Mouse (Mus musculus): ENCODE data around the gene Tnn.

Tnn gene

GRCm38 (mm10) chr1:160082647-160083046, 70.7 kb downstream of the Tnn start:
- CTCF ChIA-PET = no interaction called here

GRCm38 (mm10) chr1:160080800-160081436, 72.5 kb downstream of the Tnn start:
- CTCF ChIA-PET = interaction anchor here (0.6 to 0.9 kb wide), 4 partner anchors 127 to 1850 kb away, joined by 3 to 4 read pairs (median 3); no protein-coding TSS in a partner anchor

- CTCF ChIA-PET = interaction anchor here (0.6 kb wide), 2 partner anchors 8 to 14 kb away, joined by 3 read pairs; no protein-coding TSS in a partner anchor
These were observed 74.3 kb downstream of the Tnn start for GRCm38 (mm10) chr1:160078882-160079661.

- CTCF ChIA-PET = interaction anchor here (0.7 to 1.4 kb wide), 4 partner anchors 15 to 498 kb away, joined by 3 to 5 read pairs (median 4); no protein-coding TSS in a partner anchor
These were observed 88.7 kb downstream of the Tnn start for GRCm38 (mm10) chr1:160064547-160065144.

GRCm38 (mm10) chr1:160061725-160062366, 91.5 kb downstream of the Tnn start:
- CTCF ChIA-PET = interaction anchor here (0.8 to 1.0 kb wide), 2 partner anchors 10 to 17 kb away, joined by 3 to 4 read pairs; no protein-coding TSS in a partner anchor

- CTCF ChIA-PET = interaction anchor here (0.8 to 1.2 kb wide), 3 partner anchors 10 to 484 kb away, joined by 3 to 6 read pairs (median 4); no protein-coding TSS in a partner anchor
These were observed 92.1 kb downstream of the Tnn start for GRCm38 (mm10) chr1:160061321-160061720.

- CTCF ChIA-PET = interaction anchor here (1.2 kb wide), 1 partner anchor 483 kb away, joined by 6 read pairs; no protein-coding TSS in a partner anchor
These were observed 92.8 kb downstream of the Tnn start for GRCm38 (mm10) chr1:160060542-160060941.

GRCm38 (mm10) chr1:160059908-160060307, 93.5 kb downstream of the Tnn start:
- CTCF ChIA-PET = interaction anchor here (0.7 to 1.2 kb wide), 2 partner anchors 10 to 483 kb away, joined by 3 to 6 read pairs; no protein-coding TSS in a partner anchor

- CTCF ChIA-PET = no interaction called here
These were observed 95.7 kb downstream of the Tnn start for GRCm38 (mm10) chr1:160057657-160058056.

GRCm38 (mm10) chr1:160054366-160055078, 98.9 kb downstream of the Tnn start:
- CTCF ChIA-PET = interaction anchor here (0.7 to 0.9 kb wide), 2 partner anchors 9 to 63 kb away, joined by 3 to 5 read pairs; no protein-coding TSS in a partner anchor

- CTCF ChIA-PET = interaction anchor here (0.7 to 0.9 kb wide), 5 partner anchors 9 to 130 kb away, joined by 3 to 7 read pairs (median 5); no protein-coding TSS in a partner anchor
These were observed 99.7 kb downstream of the Tnn start for GRCm38 (mm10) chr1:160053510-160054305.

- CTCF ChIA-PET = interaction anchor here (0.7 to 1.4 kb wide), 4 partner anchors 8 to 131 kb away, joined by 3 to 7 read pairs (median 5); no protein-coding TSS in a partner anchor
These were observed 100.6 kb downstream of the Tnn start for GRCm38 (mm10) chr1:160052556-160053315.

- CTCF ChIA-PET = no interaction called here
These were observed 102.5 kb downstream of the Tnn start for GRCm38 (mm10) chr1:160050898-160051297.

- CTCF ChIA-PET = no interaction called here
These were observed 104.1 kb downstream of the Tnn start for GRCm38 (mm10) chr1:160049131-160049880.

GRCm38 (mm10) chr1:160047481-160047931, 105.9 kb downstream of the Tnn start:
- CTCF ChIA-PET = interaction anchor here (0.6 to 1.4 kb wide), 3 partner anchors 9 to 23 kb away, joined by 3 to 4 read pairs (median 3); no protein-coding TSS in a partner anchor

GRCm38 (mm10) chr1:160046786-160047185, 106.6 kb downstream of the Tnn start:
- CTCF ChIA-PET = interaction anchor here (0.6 to 1.4 kb wide), 4 partner anchors 9 to 22 kb away, joined by 3 to 4 read pairs (median 3); no protein-coding TSS in a partner anchor

GRCm38 (mm10) chr1:160045971-160046370, 107.4 kb downstream of the Tnn start:
- CTCF ChIA-PET = no interaction called here

All from spleen, embryonic (tissue).